Mouse (Mus musculus): ENCODE data around the gene Dnah3. TPM values are rescaled to one million over a fixed set of nuclear protein-coding genes. Genes with fewer than 3 reads are reported as not detected.
A peak's percentile ranks its signal among the peaks of the same experiment; 100 is the strongest.

The Dnah3 gene
- polyA plus RNA-seq, 1 experiment from 2014 or later, result not detected

- Histone ChIP-seq H3K27ac (ENCODE audit: low read depth) (no peak overlapping the region), H3K4me2 (ENCODE audit: low read depth, low read length) (no peak overlapping the region), H3K9me3 (ENCODE audit: low read length) (no peaks in the 10 kb centered on the region), H3K4me1 (ENCODE audit: insufficient read depth) (no peaks in the 10 kb centered on the region), H3K27me3 (ENCODE audit: insufficient read depth, low read length) (no peaks in the 10 kb centered on the region), H3K4me3 (ENCODE audit: low read depth, low read length) (no peak overlapping the region), H3K36me3 (replicated peaks; ENCODE audit: insufficient read depth, low read length) (no peaks in the 10 kb centered on the region), H3K9ac (replicated peaks) (no peak overlapping the region)
- no peak for TF ChIP-seq EP300 (IDR thresholded peaks at IDR 0.05; ENCODE audit: low read depth)
- TF ChIP-seq CTCF (IDR thresholded peaks at IDR 0.05; ENCODE audit: low read depth), result no peak
- DNase-seq (no peak), ATAC-seq (no peak)
- WGBS (ENCODE audit: insufficient replicate concordance), result 65% methylated on average over 3 of the region's 3 CpGs
These were observed 14.9 kb downstream of the Dnah3 start for GRCm38 (mm10) chr7:120080177-120080576.

- Histone ChIP-seq H3K4me1 (ENCODE audit: insufficient read depth) (no peaks in the 10 kb centered on the region), H3K27me3 (ENCODE audit: insufficient read depth, low read length) (no peaks in the 10 kb centered on the region), H3K9ac (replicated peaks) (no peak overlapping the region), H3K4me2 (ENCODE audit: low read depth, low read length) (no peak overlapping the region), H3K36me3 (replicated peaks; ENCODE audit: insufficient read depth, low read length) (no peaks in the 10 kb centered on the region), H3K9me3 (ENCODE audit: low read length) (no peaks in the 10 kb centered on the region), H3K4me3 (ENCODE audit: low read depth, low read length) (no peak overlapping the region), H3K27ac (ENCODE audit: low read depth) (no peak overlapping the region)
- no peak for DNase-seq
- WGBS (ENCODE audit: insufficient replicate concordance), result 38% methylated on average over 3 of the region's 3 CpGs
- TF ChIP-seq CTCF (IDR thresholded peaks at IDR 0.05; ENCODE audit: low read depth) (no peak), EP300 (IDR thresholded peaks at IDR 0.05; ENCODE audit: low read depth) (no peak)
- no peak for ATAC-seq
These were observed 25.9 kb downstream of the Dnah3 start for GRCm38 (mm10) chr7:120069164-120069563.

- Histone ChIP-seq H3K27me3 (ENCODE audit: insufficient read depth, low read length) (no peaks in the 10 kb centered on the region), H3K36me3 (replicated peaks; ENCODE audit: insufficient read depth, low read length) (no peaks in the 10 kb centered on the region), H3K9ac (replicated peaks) (no peak overlapping the region), H3K27ac (ENCODE audit: low read depth) (no peak overlapping the region), H3K4me1 (ENCODE audit: insufficient read depth) (no peaks in the 10 kb centered on the region), H3K4me2 (ENCODE audit: low read depth, low read length) (no peak overlapping the region), H3K9me3 (ENCODE audit: low read length) (no peaks in the 10 kb centered on the region), H3K4me3 (ENCODE audit: low read depth, low read length) (no peak overlapping the region)
- DNase-seq, result no peak
- no peak for ATAC-seq
- TF ChIP-seq CTCF (IDR thresholded peaks at IDR 0.05; ENCODE audit: low read depth), result no peak
- WGBS (ENCODE audit: insufficient replicate concordance), result 77% methylated on average over 3 of the region's 3 CpGs
These were observed 27.0 kb downstream of the Dnah3 start for GRCm38 (mm10) chr7:120068114-120068513.

- TF ChIP-seq CTCF (IDR thresholded peaks at IDR 0.05; ENCODE audit: low read depth), result peak; percentile 23; the same call in 1 of the 2 replicates
- TF ChIP-seq EP300 (IDR thresholded peaks at IDR 0.05; ENCODE audit: low read depth), result no peak
- WGBS (ENCODE audit: insufficient replicate concordance), result 71% methylated on average over 1 of the region's 1 CpGs
- H3K9ac ChIP-seq (replicated peaks), result no peak overlapping the region
- no peaks in the 10 kb centered on the region for H3K4me1 ChIP-seq (ENCODE audit: insufficient read depth)
- no peak overlapping the region for H3K4me3 ChIP-seq (ENCODE audit: low read depth, low read length)
- ATAC-seq (no peak), DNase-seq (no peak)
- H3K27ac ChIP-seq (ENCODE audit: low read depth), result no peak overlapping the region
- no peak overlapping the region for H3K4me2 ChIP-seq (ENCODE audit: low read depth, low read length)
- H3K9me3 ChIP-seq (ENCODE audit: low read length), result no peaks in the 10 kb centered on the region
- no peaks in the 10 kb centered on the region for H3K27me3 ChIP-seq (ENCODE audit: insufficient read depth, low read length)
- no peaks in the 10 kb centered on the region for H3K36me3 ChIP-seq (replicated peaks; ENCODE audit: insufficient read depth, low read length)
These were observed 31.0 kb downstream of the Dnah3 start for GRCm38 (mm10) chr7:120064045-120064444.

- H3K9me3 ChIP-seq (ENCODE audit: low read length), result no peaks in the 10 kb centered on the region
- no peak overlapping the region for H3K9ac ChIP-seq (replicated peaks)
- no peaks in the 10 kb centered on the region for H3K36me3 ChIP-seq (replicated peaks; ENCODE audit: insufficient read depth, low read length)
- H3K4me2 ChIP-seq (ENCODE audit: low read depth, low read length), result no peak overlapping the region
- H3K27me3 ChIP-seq (ENCODE audit: insufficient read depth, low read length), result no peaks in the 10 kb centered on the region
- 70% methylated on average over 3 of the region's 3 CpGs for WGBS (ENCODE audit: insufficient replicate concordance)
- H3K27ac ChIP-seq (ENCODE audit: low read depth), result no peak overlapping the region
- no peak overlapping the region for H3K4me3 ChIP-seq (ENCODE audit: low read depth, low read length)
- TF ChIP-seq EP300 (IDR thresholded peaks at IDR 0.05; ENCODE audit: low read depth), result no peak
- TF ChIP-seq CTCF (IDR thresholded peaks at IDR 0.05; ENCODE audit: low read depth), result peak; percentile 20; the same call in 1 of the 2 replicates
- ATAC-seq (no peak), DNase-seq (no peak)
- no peaks in the 10 kb centered on the region for H3K4me1 ChIP-seq (ENCODE audit: insufficient read depth)
These were observed 39.6 kb downstream of the Dnah3 start for GRCm38 (mm10) chr7:120055479-120055878.

GRCm38 (mm10) chr7:120054016-120054415 is 41.1 kb downstream of the Dnah3 start:
- no peaks in the 10 kb centered on the region for H3K36me3 ChIP-seq (replicated peaks; ENCODE audit: insufficient read depth, low read length)
- no peaks in the 10 kb centered on the region for H3K27me3 ChIP-seq (ENCODE audit: insufficient read depth, low read length)
- no peak overlapping the region for H3K9ac ChIP-seq (replicated peaks)
- TF ChIP-seq EP300 (IDR thresholded peaks at IDR 0.05; ENCODE audit: low read depth) (no peak), CTCF (IDR thresholded peaks at IDR 0.05; ENCODE audit: low read depth) (no peak)
- no peaks in the 10 kb centered on the region for H3K9me3 ChIP-seq (ENCODE audit: low read length)
- WGBS (ENCODE audit: insufficient replicate concordance), result 34% methylated on average over 2 of the region's 2 CpGs
- no peak overlapping the region for H3K4me2 ChIP-seq (ENCODE audit: low read depth, low read length)
- H3K27ac ChIP-seq (ENCODE audit: low read depth), result no peak overlapping the region
- ATAC-seq, result no peak
- H3K4me3 ChIP-seq (ENCODE audit: low read depth, low read length), result no peak overlapping the region
- DNase-seq, result no peak
- no peaks in the 10 kb centered on the region for H3K4me1 ChIP-seq (ENCODE audit: insufficient read depth)

GRCm38 (mm10) chr7:120050447-120050846 is 44.6 kb downstream of the Dnah3 start:
- H3K4me3 ChIP-seq (ENCODE audit: low read depth, low read length), result no peak overlapping the region
- no peak overlapping the region for H3K4me2 ChIP-seq (ENCODE audit: low read depth, low read length)
- ATAC-seq (no peak), DNase-seq (no peak)
- H3K27me3 ChIP-seq (ENCODE audit: insufficient read depth, low read length), result no peaks in the 10 kb centered on the region
- H3K9me3 ChIP-seq (ENCODE audit: low read length), result no peaks in the 10 kb centered on the region
- no peak overlapping the region for H3K9ac ChIP-seq (replicated peaks)
- no peaks in the 10 kb centered on the region for H3K4me1 ChIP-seq (ENCODE audit: insufficient read depth)
- TF ChIP-seq EP300 (IDR thresholded peaks at IDR 0.05; ENCODE audit: low read depth) (no peak), CTCF (IDR thresholded peaks at IDR 0.05; ENCODE audit: low read depth) (no peak)
- H3K36me3 ChIP-seq (replicated peaks; ENCODE audit: insufficient read depth, low read length), result no peaks in the 10 kb centered on the region
- no peak overlapping the region for H3K27ac ChIP-seq (ENCODE audit: low read depth)

Data from liver, postnatal 0 days (tissue).